Mouse (Mus musculus) erythroblast, embryonic 14.5 days (primary cell): ENCODE results near the gene Nrp1. TPM values are rescaled to one million over a fixed set of nuclear protein-coding genes. Genes with fewer than 3 reads are reported as not detected.

Experiments used
- H3K27me3 ChIP-seq: 2 replicates; pipeline ENCODE4 v1.6.1; 2012; ENCODE audit warnings: inconsistent platforms; ENCODE audit not compliant: control insufficient read depth
- H3K36me3 ChIP-seq: 2 replicates; pipeline ENCODE4 v1.6.1; 2012; ENCODE audit warnings: mild to moderate bottlenecking, inconsistent platforms; ENCODE audit not compliant: control insufficient read depth
- H3K4me1 ChIP-seq: 2 replicates; pipeline ENCODE4 v1.6.1; 2012; ENCODE audit warnings: inconsistent platforms; ENCODE audit not compliant: control insufficient read depth
- H3K4me3 ChIP-seq: replicated peaks from 2 replicates; pipeline ENCODE3; 2012; ENCODE audit warnings: moderate library complexity, mild to moderate bottlenecking, inconsistent platforms
- H3K9me3 ChIP-seq: 2 replicates; pipeline ENCODE4 v1.6.1; 2012; ENCODE audit warnings: low read length, inconsistent platforms, mixed read lengths; ENCODE audit not compliant: control insufficient read depth
- GATA1 ChIP-seq: IDR thresholded peaks from 2 replicates; pipeline ENCODE4 v1.6.1; 2012; ENCODE audit warnings: low read length, inconsistent platforms, mixed read lengths
- TAL1 ChIP-seq: IDR thresholded peaks from 3 replicates; pipeline ENCODE4 v1.6.1; 2012; ENCODE audit warnings: low read length, inconsistent platforms, mixed read lengths
- polyA plus RNA-seq: library from polyadenylated mRNA; stranded (reverse); fragments of >175 nt; gene quantifications from 2 replicates; pipeline ENCODE4 v1.2.3, GENCODE M21; 2012

Nrp1 gene
- 0.02 and 0.03 TPM in 2 replicates for polyA plus RNA-seq

DNA sequence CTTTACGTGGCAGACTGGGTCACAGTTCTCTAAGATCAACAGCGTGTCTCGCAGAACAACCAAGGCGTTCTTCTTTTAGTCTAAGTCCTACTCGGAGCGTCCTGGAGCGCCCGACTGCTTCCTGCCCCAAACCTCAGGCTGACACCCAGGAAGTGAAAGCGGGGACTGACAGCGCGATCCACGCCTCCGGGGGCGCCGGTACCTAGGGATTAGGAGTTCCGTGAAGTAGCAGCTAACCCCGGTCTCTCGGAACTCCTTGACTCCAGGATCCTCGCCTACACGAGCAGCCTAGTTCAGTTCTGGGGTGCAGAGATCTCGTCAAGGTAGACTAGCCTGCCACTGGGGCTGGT is at the start of gene Nrp1:
Gene Nrp1 (plus strand): TSS at position 199 of the 350 bp plus-strand sequence.
- Histone ChIP-seq H3K4me1 (no peaks in the 10 kb centered on the region), H3K36me3 (no peaks in the 10 kb centered on the region), H3K4me3 (peak within 1 kb of the TSS; percentile 53), H3K27me3 (peaks cover 45% of the 10 kb centered on the region), H3K9me3 (no peaks in the 10 kb centered on the region)
- TF ChIP-seq GATA1, result no peak
- no peak for TF ChIP-seq TAL1

DNA sequence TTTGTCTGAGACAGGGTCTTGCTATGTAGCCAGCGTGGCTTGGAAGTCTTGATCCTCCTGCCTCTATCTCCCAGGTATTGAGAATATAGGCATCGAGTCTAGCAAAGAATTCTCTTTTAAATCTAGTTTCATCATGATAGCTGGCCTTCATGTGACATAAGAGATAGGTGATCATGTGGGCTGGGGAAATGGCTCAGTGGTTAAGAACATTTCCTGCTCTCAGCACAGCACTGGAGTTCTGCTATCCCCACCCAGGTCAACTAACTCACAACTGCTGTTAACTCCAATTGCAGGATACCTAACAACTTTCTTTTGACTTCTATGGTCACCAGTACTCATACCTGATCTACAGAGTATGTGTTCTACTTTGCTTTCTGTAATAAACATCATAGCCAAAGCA is 37.6 kb upstream of the Nrp1 start:
- no peaks in the 10 kb centered on the region for H3K36me3 ChIP-seq
- H3K9me3 ChIP-seq, result no peaks in the 10 kb centered on the region
- TF ChIP-seq TAL1 (no peak), GATA1 (no peak)
- H3K4me1 ChIP-seq, result no peaks in the 10 kb centered on the region
- no peak overlapping the region for H3K4me3 ChIP-seq
- no peaks in the 10 kb centered on the region for H3K27me3 ChIP-seq

DNA sequence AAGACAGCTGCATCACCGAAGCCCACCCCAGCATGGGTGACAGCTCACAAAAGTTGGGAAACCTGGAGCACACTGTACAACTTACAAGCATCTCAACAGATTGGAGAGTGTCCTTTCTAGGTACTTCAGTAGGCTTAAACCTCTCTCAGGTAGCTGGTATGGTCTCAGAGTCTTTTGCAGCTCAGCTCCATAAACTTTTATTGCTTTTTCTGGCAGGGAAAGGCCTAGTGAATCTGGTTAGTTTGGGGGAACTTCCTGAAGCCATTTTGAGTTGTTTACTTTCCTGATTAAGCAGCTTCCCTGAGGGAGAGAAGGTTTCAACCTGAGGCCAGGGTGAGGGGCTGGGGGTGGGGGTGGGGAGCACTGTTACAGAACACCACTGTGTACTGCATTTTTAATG is 31.1 kb upstream of the Nrp1 start:
- H3K27me3 ChIP-seq, result no peaks in the 10 kb centered on the region
- no peaks in the 10 kb centered on the region for H3K9me3 ChIP-seq
- H3K36me3 ChIP-seq, result no peaks in the 10 kb centered on the region
- no peaks in the 10 kb centered on the region for H3K4me1 ChIP-seq
- TF ChIP-seq GATA1 (no peak), TAL1 (no peak)
- no peak overlapping the region for H3K4me3 ChIP-seq

GRCm38 (mm10) chr8:128327922-128328321 is 30.5 kb upstream of the Nrp1 start:
- H3K27me3 ChIP-seq, result no peaks in the 10 kb centered on the region
- TF ChIP-seq TAL1, result no peak
- TF ChIP-seq GATA1, result no peak

DNA sequence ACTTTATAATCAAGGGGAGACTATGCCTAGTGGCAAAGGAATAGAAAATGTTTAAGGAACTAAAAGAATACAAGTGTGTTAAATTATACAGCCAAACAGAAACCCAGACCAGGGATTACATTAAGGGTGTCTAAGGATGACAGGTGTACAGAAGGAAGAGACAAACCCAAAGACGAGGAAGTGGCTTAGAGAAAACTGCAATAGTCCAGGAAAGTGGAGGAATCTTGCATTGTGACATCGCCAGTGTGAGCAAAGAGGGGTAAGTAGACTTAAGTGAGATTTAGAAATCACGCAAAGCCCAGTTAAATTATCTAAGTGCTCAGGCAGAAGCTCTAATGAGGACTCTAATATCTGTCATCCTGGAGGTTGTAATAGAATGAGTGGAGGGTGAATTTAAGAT is 28.9 kb upstream of the Nrp1 start:
- H3K4me3 ChIP-seq, result no peak overlapping the region
- H3K27me3 ChIP-seq, result no peaks in the 10 kb centered on the region
- H3K9me3 ChIP-seq, result no peaks in the 10 kb centered on the region
- no peaks in the 10 kb centered on the region for H3K4me1 ChIP-seq
- H3K36me3 ChIP-seq, result no peaks in the 10 kb centered on the region
- TF ChIP-seq TAL1, result no peak
- TF ChIP-seq GATA1, result no peak

More at GRCm38 (mm10) chr8:128327922-128328321, 30.5 kb upstream of the Nrp1 start:
- Histone ChIP-seq H3K9me3 (no peaks in the 10 kb centered on the region), H3K4me3 (no peak overlapping the region), H3K36me3 (no peaks in the 10 kb centered on the region), H3K4me1 (no peaks in the 10 kb centered on the region)

DNA sequence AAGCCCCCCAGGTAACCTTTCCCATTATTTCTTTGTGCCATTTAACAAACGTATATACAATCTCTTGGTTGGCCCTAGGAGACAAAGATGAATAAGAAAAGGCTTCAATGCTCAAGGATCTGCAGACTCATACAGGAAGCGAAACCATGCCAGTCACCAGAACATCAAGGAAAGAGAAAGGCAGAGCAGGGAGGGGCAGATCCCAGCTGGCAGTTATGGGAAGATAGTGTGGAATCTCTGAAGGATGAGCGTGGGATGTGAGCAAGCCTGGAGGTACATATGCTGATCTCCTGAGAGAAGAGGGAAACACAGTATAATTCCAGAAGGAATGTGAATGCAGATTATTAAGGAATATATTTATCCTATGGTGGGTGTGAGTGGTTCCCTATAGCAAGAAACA is 22.4 kb upstream of the Nrp1 start:
- TF ChIP-seq GATA1 (no peak), TAL1 (no peak)
- H3K27me3 ChIP-seq, result no peaks in the 10 kb centered on the region

GRCm38 (mm10) chr8:128338951-128339350 is 19.5 kb upstream of the Nrp1 start:
- TF ChIP-seq GATA1 (no peak), TAL1 (no peak)

More for the DNA sequence above, 22.4 kb upstream of the Nrp1 start:
- H3K36me3 ChIP-seq, result no peaks in the 10 kb centered on the region
- H3K4me3 ChIP-seq, result no peak overlapping the region
- H3K4me1 ChIP-seq, result no peaks in the 10 kb centered on the region
- H3K9me3 ChIP-seq, result no peaks in the 10 kb centered on the region

DNA sequence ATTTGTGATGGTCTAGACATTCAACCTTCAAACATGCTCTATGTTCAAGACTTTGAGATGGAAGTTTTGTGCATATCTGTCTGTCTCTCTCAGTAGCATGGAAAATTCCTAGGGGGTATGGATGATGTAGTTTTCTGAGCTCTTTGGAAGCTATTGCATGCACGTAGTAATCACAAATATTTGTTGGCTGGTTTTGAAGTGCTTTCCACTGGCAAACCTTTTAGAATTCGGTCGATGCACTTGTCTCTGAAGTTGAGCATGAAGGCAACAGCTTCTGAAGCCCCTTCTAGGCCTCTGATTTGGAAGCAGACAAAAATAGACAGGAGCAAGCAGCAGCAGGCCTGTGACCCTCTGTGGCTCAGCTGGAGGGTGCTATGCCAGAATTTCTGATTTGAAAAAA is 18.9 kb upstream of the Nrp1 start:
- Histone ChIP-seq H3K27me3 (no peaks in the 10 kb centered on the region), H3K4me3 (no peak overlapping the region), H3K36me3 (no peaks in the 10 kb centered on the region), H3K4me1 (no peaks in the 10 kb centered on the region), H3K9me3 (no peaks in the 10 kb centered on the region)
- TF ChIP-seq GATA1, result no peak
- no peak for TF ChIP-seq TAL1

More at GRCm38 (mm10) chr8:128338951-128339350, 19.5 kb upstream of the Nrp1 start:
- no peaks in the 10 kb centered on the region for H3K4me1 ChIP-seq
- H3K36me3 ChIP-seq, result no peaks in the 10 kb centered on the region
- H3K4me3 ChIP-seq, result no peak overlapping the region
- no peaks in the 10 kb centered on the region for H3K27me3 ChIP-seq
- H3K9me3 ChIP-seq, result no peaks in the 10 kb centered on the region

- H3K4me3 ChIP-seq, result no peak overlapping the region
- H3K27me3 ChIP-seq, result no peaks in the 10 kb centered on the region
- H3K9me3 ChIP-seq, result no peaks in the 10 kb centered on the region
- no peaks in the 10 kb centered on the region for H3K36me3 ChIP-seq
- TF ChIP-seq GATA1 (no peak), TAL1 (no peak)
- H3K4me1 ChIP-seq, result no peaks in the 10 kb centered on the region
Measured at GRCm38 (mm10) chr8:128350405-128350804, 8.0 kb upstream of the Nrp1 start.

DNA sequence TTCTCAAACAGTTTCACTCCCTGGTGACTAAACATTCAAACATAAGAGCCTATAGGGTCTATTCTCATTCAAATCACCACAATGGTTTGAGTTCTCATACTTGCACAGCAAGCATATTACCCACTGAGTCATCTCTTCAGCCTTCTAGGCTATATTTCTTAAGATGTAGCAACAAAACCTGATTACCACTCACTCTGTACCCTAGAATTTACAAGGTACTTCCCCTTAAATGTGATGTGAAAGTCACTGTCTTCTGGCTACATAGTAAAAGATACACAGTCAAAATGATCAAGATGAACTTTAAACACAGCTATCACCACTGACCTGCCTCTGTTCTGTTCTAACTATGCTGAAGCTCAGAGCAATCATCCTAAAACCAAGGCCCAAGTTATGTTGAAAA is 7.2 kb upstream of the Nrp1 start:
- Histone ChIP-seq H3K27me3 (no peaks in the 10 kb centered on the region; the same call in 1 of the 2 replicates), H3K4me3 (no peak overlapping the region), H3K4me1 (no peaks in the 10 kb centered on the region), H3K9me3 (no peaks in the 10 kb centered on the region), H3K36me3 (no peaks in the 10 kb centered on the region)
- no peak for TF ChIP-seq TAL1
- no peak for TF ChIP-seq GATA1
